Mouse (Mus musculus) CD4-positive, CD25-positive, alpha-beta regulatory T cell, adult 2 months (primary cell): ENCODE data around the gene N4bp1.
A peak's percentile ranks its signal among the peaks of the same experiment; 100 is the strongest.

ENCODE experiments used
- DNase-seq: peaks from one replicate; pipeline ENCODE4 v3.0.0-alpha.2; 2012; ENCODE audit warnings: low read depth, low spot score

The N4bp1 gene

DNA sequence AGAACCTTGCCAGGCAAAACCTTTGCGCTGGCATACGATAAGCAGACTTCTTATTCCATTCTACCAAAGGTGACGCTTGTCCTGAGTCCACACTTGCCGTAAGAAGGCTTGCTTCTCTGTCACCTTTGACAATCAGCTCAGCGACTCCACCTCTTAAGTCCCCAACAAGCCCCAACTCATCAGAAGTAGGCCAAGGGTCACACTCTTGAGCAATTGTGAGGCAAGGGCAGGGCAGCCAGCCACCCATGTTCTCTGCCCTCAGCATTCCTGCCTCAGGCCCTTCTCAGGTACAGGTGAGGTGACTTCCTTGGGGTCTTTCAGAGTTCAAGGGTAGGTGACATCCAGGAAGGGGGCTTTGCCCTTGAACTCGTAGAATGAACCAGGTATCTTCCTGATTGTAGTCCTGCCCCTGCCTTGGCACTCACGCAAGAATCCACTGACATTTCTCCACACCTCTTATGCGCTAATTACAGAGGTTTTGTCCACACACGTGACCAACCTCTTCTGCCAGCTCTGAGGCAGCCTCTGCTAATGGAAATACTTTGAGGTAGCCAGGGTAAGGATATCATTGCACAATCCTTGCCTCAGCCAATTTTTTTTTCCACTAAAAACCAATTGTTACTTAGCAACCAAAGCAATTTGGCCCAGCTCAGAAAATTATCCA, 118.4 kb downstream of the N4bp1 start:
- no peak for DNase-seq

DNA sequence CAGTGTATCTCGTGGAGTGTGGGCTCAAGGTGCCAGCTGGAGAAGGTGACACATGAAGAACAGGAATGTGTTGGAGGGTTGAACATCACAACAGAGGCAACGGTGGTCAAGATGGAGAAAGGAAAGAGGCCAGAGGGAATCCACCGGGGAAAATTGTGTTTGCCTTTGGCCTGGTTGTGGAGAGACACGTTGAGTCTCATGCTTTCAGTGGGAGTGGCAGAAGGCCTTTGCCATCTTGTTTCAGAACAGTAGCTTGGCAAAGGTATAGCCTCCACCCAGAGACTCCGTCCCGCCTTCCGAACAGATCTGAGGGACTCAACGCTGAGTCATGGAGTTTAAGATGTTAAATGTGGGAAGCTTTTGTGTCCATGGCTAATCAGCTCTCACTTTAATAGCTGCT, 119.4 kb downstream of the N4bp1 start:
- DNase-seq: no peak

DNA sequence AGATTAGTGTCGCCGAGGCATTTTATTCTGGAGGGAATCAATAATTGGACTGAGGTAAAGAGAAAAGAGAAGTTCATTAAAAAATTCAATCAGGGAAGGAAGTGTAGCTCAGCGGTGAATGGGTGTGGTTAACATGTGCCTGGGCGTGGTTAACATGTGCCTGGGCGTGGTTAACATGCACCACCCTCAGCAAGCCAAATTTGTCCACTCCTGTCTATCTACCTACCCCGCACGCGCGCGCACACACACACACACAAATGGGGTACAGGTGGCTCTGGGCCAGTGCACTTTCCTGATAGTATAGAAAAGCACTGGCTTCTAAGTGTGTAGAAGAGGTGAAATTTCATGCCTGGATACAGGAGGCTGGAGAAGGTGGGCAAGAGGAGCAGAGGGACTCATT, 119.9 kb downstream of the N4bp1 start:
- peak; percentile 24 for DNase-seq

DNA sequence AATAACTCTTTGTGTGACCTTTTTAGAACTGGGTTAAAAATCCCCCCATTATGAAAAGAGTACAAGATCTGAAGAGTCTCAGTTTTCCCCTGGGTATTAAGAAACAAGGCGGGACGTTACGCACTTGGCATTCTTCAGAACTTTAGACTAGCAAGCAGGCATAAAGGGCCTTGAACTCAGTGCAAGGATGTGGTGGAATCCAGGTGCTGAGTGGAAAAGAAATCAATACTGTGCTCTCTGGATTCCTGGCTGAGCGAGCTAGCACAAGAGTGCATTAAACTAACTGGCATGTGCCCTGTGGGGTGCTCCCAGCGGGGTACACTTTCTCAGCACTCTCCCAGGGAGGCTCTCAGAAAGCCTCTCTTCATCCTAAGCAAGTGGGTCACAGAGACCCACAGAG, 122.3 kb downstream of the N4bp1 start:
- DNase-seq: no peak

DNA sequence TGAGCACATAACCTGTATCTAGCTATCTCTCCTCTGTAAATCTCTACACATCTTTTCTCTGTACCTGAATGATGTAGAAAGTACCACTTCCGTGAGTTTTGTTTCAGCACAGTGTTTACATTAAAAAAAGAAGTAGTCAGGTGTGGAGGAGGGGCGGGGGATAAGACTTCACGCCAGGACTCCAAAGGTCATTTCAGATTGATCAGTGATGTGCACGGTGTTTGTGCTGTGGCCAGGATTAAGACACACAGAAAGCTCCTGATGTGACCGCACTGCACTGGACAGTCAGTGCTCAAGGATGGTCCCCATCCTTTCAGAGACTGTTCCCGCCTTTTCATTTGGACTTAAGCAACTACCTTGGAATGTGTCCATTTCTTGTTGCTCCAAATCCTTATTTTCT, 124.3 kb downstream of the N4bp1 start:
- DNase-seq: no peak

DNA sequence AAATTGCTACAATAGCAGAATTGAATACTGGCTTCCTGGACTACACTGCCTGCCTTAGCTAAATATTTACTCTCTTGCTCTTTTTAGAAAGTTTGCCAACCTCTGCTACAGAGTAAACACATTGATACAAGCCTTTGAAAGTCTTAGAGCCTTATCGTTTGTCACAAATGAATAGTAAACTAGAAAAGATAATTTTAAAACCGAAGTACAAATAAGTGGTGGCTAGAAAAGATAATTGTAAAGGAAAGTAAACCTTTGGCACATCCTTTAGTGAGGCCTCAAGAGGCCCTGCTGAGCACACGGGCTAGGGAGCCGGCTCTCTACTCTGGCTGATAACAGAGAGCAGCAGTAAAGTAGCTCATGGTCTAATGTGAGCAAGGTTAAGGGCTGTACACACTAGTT, 126.0 kb downstream of the N4bp1 start:
- DNase-seq: no peak

DNA sequence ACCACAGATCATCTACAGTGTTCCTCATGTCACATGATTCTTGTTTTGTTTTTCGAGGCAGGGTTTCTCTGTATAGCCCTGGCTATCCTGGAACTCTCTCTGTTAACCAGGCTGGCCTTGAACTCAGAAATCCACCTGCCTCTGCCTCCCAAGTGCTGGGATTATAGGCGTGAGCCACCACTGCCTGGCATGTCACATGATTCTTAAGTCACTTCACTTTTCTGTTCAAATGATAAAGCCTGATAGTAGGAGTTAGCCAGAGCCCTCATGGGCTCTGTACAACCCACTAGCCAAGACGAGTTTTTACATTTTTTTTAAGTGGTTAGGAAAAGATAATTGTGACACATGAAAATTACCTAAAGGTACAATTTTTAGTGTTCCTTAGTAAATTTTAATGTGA, 126.4 kb downstream of the N4bp1 start:
- DNase-seq: no peak
